Mouse (Mus musculus): ENCODE measurements at regions not wholly inside any gene's neighbourhood (a gene's known extent, or its start where the extent isn't known, plus 50 kb on each side); places are given as distances from the start of the nearest gene placed in this dataset.

DNA sequence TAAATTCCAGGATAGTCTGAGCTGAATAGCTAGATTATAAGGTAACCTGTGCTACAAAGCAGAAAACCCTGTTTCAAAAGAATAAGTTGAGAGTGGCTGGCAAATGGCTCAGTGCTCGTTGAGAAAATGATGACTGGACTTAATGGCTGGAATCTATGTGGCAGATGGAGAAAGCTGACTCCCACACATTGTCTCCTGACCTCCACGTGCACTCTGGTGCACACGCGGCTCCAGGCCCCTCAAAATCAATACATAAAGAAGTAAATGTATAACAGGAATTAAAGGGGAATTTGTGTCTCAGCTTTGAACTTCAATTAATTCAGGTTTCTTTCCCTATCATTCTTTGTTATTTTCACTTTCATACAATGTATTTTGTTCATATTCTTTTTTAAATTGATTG is 162.2 kb upstream of the Rxylt1 start:
- ATAC-seq (ENCODE audit: insufficient read depth), result no peak
- no peak overlapping the region for H3K9ac ChIP-seq
- H3K27me3 ChIP-seq (ENCODE audit: insufficient read depth, low read length), result no peaks in the 10 kb centered on the region
- H3K9me3 ChIP-seq (ENCODE audit: low read depth, low read length), result no peaks in the 10 kb centered on the region
- H3K4me3 ChIP-seq (ENCODE audit: low read depth, low read length), result no peak overlapping the region
- WGBS, result 48% methylated on average over 4 of the region's 4 CpGs
- no peaks in the 10 kb centered on the region for H3K36me3 ChIP-seq (ENCODE audit: insufficient read depth)
- no peak for DNase-seq
- no peaks in the 10 kb centered on the region for H3K4me1 ChIP-seq (ENCODE audit: insufficient read depth)
- H3K27ac ChIP-seq (ENCODE audit: low read depth), result no peak overlapping the region
- no peak for TF ChIP-seq CTCF (IDR thresholded peaks at IDR 0.05; ENCODE audit: low read depth)
- no peak overlapping the region for H3K4me2 ChIP-seq

DNA sequence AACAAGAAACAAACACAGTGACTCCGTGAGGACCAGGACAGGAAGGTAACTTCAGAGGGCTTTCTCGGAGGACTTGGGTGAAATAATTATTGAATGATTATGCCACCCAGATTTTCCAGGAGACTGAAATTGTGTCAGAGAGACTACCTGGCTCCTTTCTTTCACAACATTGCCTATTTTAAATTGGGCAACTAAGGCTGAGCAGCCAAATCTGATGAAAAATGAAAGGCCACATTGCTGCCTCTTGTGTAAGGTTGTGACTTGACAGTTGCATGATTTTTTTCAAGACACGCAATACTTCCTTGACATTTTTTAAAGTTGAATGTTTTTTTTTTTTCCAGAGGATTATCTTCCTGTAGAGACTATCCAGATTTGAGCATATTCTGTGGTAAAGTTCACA is 161.5 kb upstream of the Rxylt1 start:
- H3K9ac ChIP-seq, result no peak overlapping the region
- no peak overlapping the region for H3K27ac ChIP-seq (ENCODE audit: low read depth)
- no peak for TF ChIP-seq CTCF (IDR thresholded peaks at IDR 0.05; ENCODE audit: low read depth)
- H3K9me3 ChIP-seq (ENCODE audit: low read depth, low read length), result no peaks in the 10 kb centered on the region
- no peaks in the 10 kb centered on the region for H3K27me3 ChIP-seq (ENCODE audit: insufficient read depth, low read length)
- no peaks in the 10 kb centered on the region for H3K4me1 ChIP-seq (ENCODE audit: insufficient read depth)
- H3K4me3 ChIP-seq (ENCODE audit: low read depth, low read length), result no peak overlapping the region
- WGBS, result 77% methylated on average over 3 of the region's 3 CpGs
- H3K4me2 ChIP-seq, result no peak overlapping the region
- no peak for DNase-seq
- no peak for ATAC-seq (ENCODE audit: insufficient read depth)
- no peaks in the 10 kb centered on the region for H3K36me3 ChIP-seq (ENCODE audit: insufficient read depth)

- Histone ChIP-seq H3K27me3 (ENCODE audit: insufficient read depth, low read length) (no peaks in the 10 kb centered on the region), H3K9me3 (ENCODE audit: low read depth, low read length) (no peaks in the 10 kb centered on the region), H3K4me2 (no peak overlapping the region), H3K4me3 (ENCODE audit: low read depth, low read length) (no peak overlapping the region), H3K27ac (ENCODE audit: low read depth) (no peak overlapping the region), H3K9ac (no peak overlapping the region), H3K4me1 (ENCODE audit: insufficient read depth) (no peaks in the 10 kb centered on the region; the same call in 1 of the 2 replicates), H3K36me3 (ENCODE audit: insufficient read depth) (no peaks in the 10 kb centered on the region)
- no peak for ATAC-seq (ENCODE audit: insufficient read depth)
- 65% methylated on average over 7 of the region's 7 CpGs for WGBS
- TF ChIP-seq CTCF (IDR thresholded peaks at IDR 0.05; ENCODE audit: low read depth), result no peak
- no peak for DNase-seq
These were observed 134.6 kb upstream of the Rxylt1 start for GRCm38 (mm10) chr10:122231818-122232217.

GRCm38 (mm10) chr10:122230746-122231145 is 133.6 kb upstream of the Rxylt1 start:
- ATAC-seq (ENCODE audit: insufficient read depth) (peak; percentile 92), DNase-seq (peak; percentile 88)
- no peak for TF ChIP-seq CTCF (IDR thresholded peaks at IDR 0.05; ENCODE audit: low read depth)
- H3K36me3 ChIP-seq (ENCODE audit: insufficient read depth), result no peaks in the 10 kb centered on the region
- WGBS, result 28% methylated on average over 11 of the region's 11 CpGs
- H3K4me2 ChIP-seq, result no peak overlapping the region
- no peaks in the 10 kb centered on the region; the same call in 1 of the 2 replicates for H3K4me1 ChIP-seq (ENCODE audit: insufficient read depth)
- H3K9ac ChIP-seq, result no peak overlapping the region
- H3K27ac ChIP-seq (ENCODE audit: low read depth), result peak overlapping the region; percentile 46
- no peaks in the 10 kb centered on the region for H3K9me3 ChIP-seq (ENCODE audit: low read depth, low read length)
- H3K4me3 ChIP-seq (ENCODE audit: low read depth, low read length), result no peak overlapping the region
- no peaks in the 10 kb centered on the region for H3K27me3 ChIP-seq (ENCODE audit: insufficient read depth, low read length)

DNA sequence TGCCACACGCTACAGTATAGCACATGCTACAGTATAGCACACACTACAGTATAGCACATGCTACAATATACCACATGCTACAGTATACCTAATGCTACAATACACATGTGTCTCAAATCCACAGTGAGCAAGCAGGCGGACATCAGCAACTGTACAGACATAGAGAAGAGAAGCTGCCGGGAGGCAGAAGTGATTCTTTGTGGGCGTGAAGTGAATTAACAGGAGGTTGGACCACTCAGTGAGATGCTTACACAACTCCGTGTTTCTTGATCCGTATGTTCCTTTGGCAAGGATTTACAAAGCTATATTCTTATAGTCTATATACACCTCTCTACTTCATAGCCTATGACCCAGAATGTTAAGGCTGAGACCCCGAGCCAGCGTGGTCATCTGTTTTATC is 128.5 kb upstream of the Rxylt1 start:
- no peak for ATAC-seq (ENCODE audit: insufficient read depth)
- Histone ChIP-seq H3K4me2 (no peak overlapping the region), H3K9me3 (ENCODE audit: low read depth, low read length) (no peaks in the 10 kb centered on the region), H3K27ac (ENCODE audit: low read depth) (no peak overlapping the region), H3K4me3 (ENCODE audit: low read depth, low read length) (no peak overlapping the region), H3K9ac (no peak overlapping the region), H3K36me3 (ENCODE audit: insufficient read depth) (no peaks in the 10 kb centered on the region), H3K27me3 (ENCODE audit: insufficient read depth, low read length) (no peaks in the 10 kb centered on the region), H3K4me1 (ENCODE audit: insufficient read depth) (no peaks in the 10 kb centered on the region; the same call in 1 of the 2 replicates)
- WGBS, result 87% methylated on average over 8 of the region's 8 CpGs
- DNase-seq, result no peak
- no peak for TF ChIP-seq CTCF (IDR thresholded peaks at IDR 0.05; ENCODE audit: low read depth)

DNA sequence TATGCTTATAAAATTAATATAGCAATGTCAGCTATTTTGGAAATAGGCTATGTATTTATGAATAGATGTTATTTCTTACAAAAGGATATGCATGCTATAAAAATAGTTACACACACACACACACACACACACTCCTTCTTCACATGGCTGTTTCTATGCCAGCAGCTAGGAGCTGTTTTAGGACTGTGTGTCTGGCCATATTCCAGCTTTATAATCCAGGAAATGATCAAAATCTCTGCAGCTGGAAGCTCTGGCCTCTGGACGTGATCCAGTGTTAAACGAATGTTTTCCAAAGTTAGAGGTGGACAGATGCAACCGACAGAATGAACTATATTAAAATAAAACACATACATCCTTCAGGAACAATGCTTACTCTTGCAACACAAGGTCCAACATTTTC is 125.9 kb upstream of the Rxylt1 start:
- WGBS, result 23% methylated on average over 3 of the region's 3 CpGs
- ATAC-seq (ENCODE audit: insufficient read depth) (peak; percentile 72; the same call in 1 of the 2 replicates), DNase-seq (peak; percentile 81)
- TF ChIP-seq CTCF (IDR thresholded peaks at IDR 0.05; ENCODE audit: low read depth), result no peak
- Histone ChIP-seq H3K4me2 (no peak overlapping the region), H3K27ac (ENCODE audit: low read depth) (no peak overlapping the region), H3K9me3 (ENCODE audit: low read depth, low read length) (no peaks in the 10 kb centered on the region), H3K27me3 (ENCODE audit: insufficient read depth, low read length) (no peaks in the 10 kb centered on the region), H3K36me3 (ENCODE audit: insufficient read depth) (no peaks in the 10 kb centered on the region), H3K9ac (no peak overlapping the region), H3K4me3 (ENCODE audit: low read depth, low read length) (no peak overlapping the region), H3K4me1 (ENCODE audit: insufficient read depth) (no peaks in the 10 kb centered on the region)

DNA sequence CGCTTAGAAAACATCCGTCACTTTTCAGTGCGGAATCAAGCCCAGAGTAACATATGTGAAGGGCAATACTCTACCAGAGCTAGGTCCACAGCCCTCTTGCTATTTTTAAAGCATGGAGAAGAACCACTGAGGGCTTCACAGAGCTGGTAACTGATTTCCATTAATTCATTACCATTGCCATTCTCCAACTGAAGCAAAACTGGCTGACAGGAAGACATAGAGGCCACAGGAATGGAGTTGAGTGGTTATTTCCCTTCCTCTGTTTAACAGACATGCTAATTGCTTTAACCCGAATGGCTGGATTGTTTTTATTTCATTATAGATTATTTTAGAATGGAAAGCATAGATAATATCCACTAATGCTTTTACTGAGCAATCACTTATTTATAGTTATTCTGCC is 120.4 kb upstream of the Rxylt1 start:
- WGBS, result 70% methylated on average over 4 of the region's 4 CpGs
- H3K27me3 ChIP-seq (ENCODE audit: insufficient read depth, low read length), result no peaks in the 10 kb centered on the region

GRCm38 (mm10) chr10:122199791-122200190 is 102.6 kb upstream of the Rxylt1 start:
- no peaks in the 10 kb centered on the region for H3K27me3 ChIP-seq (ENCODE audit: insufficient read depth, low read length)
- ATAC-seq (ENCODE audit: insufficient read depth), result no peak
- no peaks in the 10 kb centered on the region for H3K4me1 ChIP-seq (ENCODE audit: insufficient read depth)
- TF ChIP-seq CTCF (IDR thresholded peaks at IDR 0.05; ENCODE audit: low read depth), result no peak
- H3K27ac ChIP-seq (ENCODE audit: low read depth), result no peak overlapping the region
- 39% methylated on average over 4 of the region's 4 CpGs for WGBS
- no peaks in the 10 kb centered on the region for H3K36me3 ChIP-seq (ENCODE audit: insufficient read depth)
- no peak overlapping the region for H3K4me3 ChIP-seq (ENCODE audit: low read depth, low read length)
- no peaks in the 10 kb centered on the region for H3K9me3 ChIP-seq (ENCODE audit: low read depth, low read length)
- H3K9ac ChIP-seq, result no peak overlapping the region
- DNase-seq, result no peak
- no peak overlapping the region for H3K4me2 ChIP-seq

More for the DNA sequence above, 120.4 kb upstream of the Rxylt1 start:
- Histone ChIP-seq H3K36me3 (ENCODE audit: insufficient read depth) (no peaks in the 10 kb centered on the region), H3K27ac (ENCODE audit: low read depth) (no peak overlapping the region), H3K9me3 (ENCODE audit: low read depth, low read length) (no peaks in the 10 kb centered on the region), H3K4me2 (no peak overlapping the region), H3K4me3 (ENCODE audit: low read depth, low read length) (no peak overlapping the region), H3K4me1 (ENCODE audit: insufficient read depth) (no peaks in the 10 kb centered on the region), H3K9ac (no peak overlapping the region)
- ATAC-seq (ENCODE audit: insufficient read depth), result no peak
- TF ChIP-seq CTCF (IDR thresholded peaks at IDR 0.05; ENCODE audit: low read depth), result no peak
- DNase-seq, result no peak
